Mouse (Mus musculus) left cerebral cortex, adult 6 months (tissue): ENCODE results near the gene Mybpc1. TPM values are rescaled to one million over a fixed set of nuclear protein-coding genes. Genes with fewer than 3 reads are reported as not detected.

Source experiments
- long read RNA-seq, 2 experiments: library from polyadenylated mRNA; unstranded; transcript quantifications; one replicate each; pipeline ENCODE4 v2.0.0; 2019 to 2020
- polyA plus RNA-seq: library from polyadenylated mRNA; unstranded; fragments of <200 nt; fragmentation: Nextera tagmentation; gene quantifications from 2 replicates; pipeline ENCODE4 v1.2.3, GENCODE M21; 2021

Mybpc1 gene
- 1.9 TPM in 2 replicates for polyA plus RNA-seq
- long read RNA-seq, experiment 1, partial matches to known transcripts: 3 of 10 reads
- long read RNA-seq, experiment 1, other reads (novel, unspliced or antisense): 7 of 10 reads
- long read RNA-seq, experiment 2, partial matches to known transcripts: 1 of 3 reads
- long read RNA-seq, experiment 2, other reads (novel, unspliced or antisense): 2 of 3 reads

GRCm38 (mm10) chr10:88604943-88605342 lies at the start of gene Mybpc1:
Gene Mybpc1 (minus strand): TSS chr10:88605152.

GRCm38 (mm10) chr10:88503421-88504314 lies 101.3 kb downstream of the Mybpc1 start, which contains the start of gene Chpt1:
Gene Chpt1 (minus strand): TSS chr10:88504073.

Other genes starting within 250 kb of the Mybpc1 start
- gene Dram1, start 226.1 kb downstream of the Mybpc1 start, polyA plus RNA-seq: 0.44 and 0.45 TPM in 2 replicates
- gene Gnptab, start 226.0 kb downstream of the Mybpc1 start, polyA plus RNA-seq: 8.8 and 22.0 TPM in 2 replicates
- 0.23 and 0.51 TPM in 2 replicates for gene Sycp3, start 145.6 kb downstream of the Mybpc1 start, polyA plus RNA-seq
- gene Chpt1, start 101.1 kb downstream of the Mybpc1 start, polyA plus RNA-seq: 24.4 and 46.0 TPM in 2 replicates
- not detected in 2 replicates for gene Spic, start 79.9 kb upstream of the Mybpc1 start, polyA plus RNA-seq
- 237 and 274 TPM in 2 replicates for gene Arl1, start 125.7 kb upstream of the Mybpc1 start, polyA plus RNA-seq
- gene Utp20, start 221.7 kb upstream of the Mybpc1 start, polyA plus RNA-seq: 2.2 and 2.6 TPM in 2 replicates